Mouse (Mus musculus) liver, adult 2 months (tissue): ENCODE measurements around the gene Lman2.

Experiments
- CTCF ChIP-seq: fragments of 200-500 bp; IDR thresholded peaks from 2 replicates; pipeline ENCODE4 v1.5.1; 2011; ENCODE audit warnings: low read depth, low read length, control low read depth
- POLR2A ChIP-seq: fragments of 200-500 bp; IDR thresholded peaks from 2 replicates; pipeline ENCODE4 v1.6.1; 2011; ENCODE audit warnings: low read length, control low read depth; ENCODE audit not compliant: insufficient read depth; ENCODE audit errors: extremely low read depth

- no peak for TF ChIP-seq POLR2A
- no peak for TF ChIP-seq CTCF
Observed at GRCm38 (mm10) chr13:55296760-55297159, 65.8 kb downstream of the Lman2 start.
